Mouse (Mus musculus) midbrain, postnatal 0 days (tissue): ENCODE data around the gene Lonp2. TPM values are rescaled to one million over a fixed set of nuclear protein-coding genes. Genes with fewer than 3 reads are reported as not detected.

ENCODE experiments used
- ATAC-seq: fragments of 200-750 bp; cut with Nextera tagmentation; 2 replicates; pipeline ENCODE4 v1.8.0; 2017; ENCODE audit warnings: moderate number of reproducible peaks, mild to moderate bottlenecking, moderate TSS enrichment, moderate library complexity; ENCODE audit not compliant: low FRiP score
- DNase-seq: peaks from one replicate; pipeline ENCODE4 v3.0.0-alpha.2; 2015; ENCODE audit warnings: low spot score
- H3K27ac ChIP-seq: fragments of 300-500 bp; sonication (generic); 2 replicates; pipeline ENCODE4 v1.5.1; 2014; ENCODE audit warnings: low read depth, mild to moderate bottlenecking, low read length, mixed read lengths
- H3K27me3 ChIP-seq: fragments of 300-500 bp; sonication (generic); 2 replicates; pipeline ENCODE4 v1.6.1; 2014; ENCODE audit warnings: low read length, control low read depth, mixed read lengths; ENCODE audit not compliant: insufficient read depth
- H3K36me3 ChIP-seq: fragments of 300-500 bp; sonication (generic); 2 replicates; pipeline ENCODE4 v1.6.1; 2014; ENCODE audit warnings: low read length, control low read depth, mixed read lengths; ENCODE audit not compliant: insufficient read depth
- H3K4me1 ChIP-seq: fragments of 300-500 bp; sonication (generic); 2 replicates; pipeline ENCODE4 v1.6.1; 2014; ENCODE audit warnings: mild to moderate bottlenecking, control low read depth, antibody characterized with exemption, low read length, mixed read lengths; ENCODE audit not compliant: insufficient read depth
- H3K4me2 ChIP-seq: fragments of 300-500 bp; sonication (generic); 2 replicates; pipeline ENCODE4 v1.6.1; 2014; ENCODE audit warnings: low read depth, mild to moderate bottlenecking, low read length, mixed read lengths; ENCODE audit not compliant: poor library complexity, severe bottlenecking
- H3K4me3 ChIP-seq: fragments of 300-500 bp; sonication (generic); 2 replicates; pipeline ENCODE4 v1.5.1; 2014; ENCODE audit warnings: low read depth, mild to moderate bottlenecking, low read length, moderate library complexity
- H3K9ac ChIP-seq: fragments of 300-500 bp; sonication (generic); replicated peaks from 2 replicates; pipeline ENCODE4 v1.6.1; 2014; ENCODE audit warnings: mild to moderate bottlenecking, low read length, moderate library complexity, mixed read lengths; ENCODE audit not compliant: poor library complexity, severe bottlenecking
- H3K9me3 ChIP-seq: fragments of 300-500 bp; sonication (generic); 2 replicates; pipeline ENCODE4 v1.6.1; 2016; ENCODE audit warnings: low read length, control low read depth
- CTCF ChIP-seq: IDR thresholded peaks from 2 replicates; pipeline ENCODE4 v1.5.1; 2016; ENCODE audit warnings: antibody characterized with exemption, mild to moderate bottlenecking
- WGBS: fragments of 180-500 bp; shearing (Covaris S2); extraction: QIAGEN DNeasy Blood & Tissue Kit; methylation state at CpG from one replicate; pipeline ENCODE4 v1.1.7; 2014; 5-methylcytosine and 5-hydroxymethylcytosine counted together
- polyA plus RNA-seq: library from polyadenylated mRNA; unstranded; fragments of >200 nt; fragmentation: Nextera tagmentation; extraction: Ambion mirVana; gene quantifications from 2 replicates; pipeline ENCODE4 v1.2.1, GENCODE M21; 2015
- total RNA-seq: library from RNA; depleted of rRNA; stranded (reverse); fragments of >200 nt; gene quantifications from 2 replicates; pipeline ENCODE4 v1.2.3, GENCODE M21; 2014

The Lonp2 gene
- total and polyA plus RNA-seq, 2 experiments from 2014 or later, result 55.2 to 62.5 TPM

GRCm38 (mm10) chr8:86730303-86730702, 106.5 kb downstream of the Lonp2 start:
- no peak for TF ChIP-seq CTCF
- no peak overlapping the region for H3K4me3 ChIP-seq
- H3K9me3 ChIP-seq, result no peaks in the 10 kb centered on the region
- H3K36me3 ChIP-seq, result no peaks in the 10 kb centered on the region
- 47% methylated on average over 3 of the region's 3 CpGs for WGBS
- DNase-seq, result no peak
- no peak overlapping the region for H3K9ac ChIP-seq
- no peaks in the 10 kb centered on the region for H3K27me3 ChIP-seq
- H3K4me1 ChIP-seq, result peaks cover 3% of the 10 kb centered on the region; the same call in 1 of the 2 replicates
- no peak overlapping the region for H3K27ac ChIP-seq
- ATAC-seq, result no peak
- H3K4me2 ChIP-seq, result no peak overlapping the region

- Histone ChIP-seq H3K9ac (no peak overlapping the region), H3K9me3 (no peaks in the 10 kb centered on the region), H3K27ac (no peak overlapping the region), H3K36me3 (no peaks in the 10 kb centered on the region), H3K4me3 (no peak overlapping the region), H3K4me2 (no peak overlapping the region), H3K4me1 (peaks cover 3% of the 10 kb centered on the region; the same call in 1 of the 2 replicates), H3K27me3 (no peaks in the 10 kb centered on the region)
- no peak for TF ChIP-seq CTCF
- no peak for ATAC-seq
- WGBS, result 93% methylated on average over 1 of the region's 1 CpGs
- no peak for DNase-seq
Measured at GRCm38 (mm10) chr8:86730860-86731259, 107.0 kb downstream of the Lonp2 start.

GRCm38 (mm10) chr8:86734171-86734570, 110.3 kb downstream of the Lonp2 start:
- H3K4me2 ChIP-seq, result no peak overlapping the region
- no peaks in the 10 kb centered on the region for H3K36me3 ChIP-seq
- no peak overlapping the region for H3K4me3 ChIP-seq
- no peak overlapping the region for H3K9ac ChIP-seq
- no peaks in the 10 kb centered on the region for H3K9me3 ChIP-seq
- 45% methylated on average over 4 of the region's 4 CpGs for WGBS
- H3K27ac ChIP-seq, result no peak overlapping the region
- DNase-seq (no peak), ATAC-seq (no peak)
- no peak for TF ChIP-seq CTCF
- H3K27me3 ChIP-seq, result no peaks in the 10 kb centered on the region
- H3K4me1 ChIP-seq, result no peaks in the 10 kb centered on the region

- DNase-seq, result no peak
- 85% methylated on average over 1 of the region's 1 CpGs for WGBS
- no peak for TF ChIP-seq CTCF
Measured at GRCm38 (mm10) chr8:86734954-86735353, 111.1 kb downstream of the Lonp2 start.

GRCm38 (mm10) chr8:86735446-86736111, 111.7 kb downstream of the Lonp2 start:
- DNase-seq (no peak), ATAC-seq (no peak)
- H3K4me3 ChIP-seq, result no peak overlapping the region
- no peak overlapping the region for H3K27ac ChIP-seq
- no peak overlapping the region for H3K4me2 ChIP-seq
- no peak for TF ChIP-seq CTCF
- H3K27me3 ChIP-seq, result no peaks in the 10 kb centered on the region
- no peaks in the 10 kb centered on the region for H3K9me3 ChIP-seq
- H3K36me3 ChIP-seq, result no peaks in the 10 kb centered on the region
- H3K9ac ChIP-seq, result no peak overlapping the region
- H3K4me1 ChIP-seq, result no peaks in the 10 kb centered on the region
- WGBS, result 46% methylated on average over 3 of the region's 3 CpGs

More at GRCm38 (mm10) chr8:86734954-86735353, 111.1 kb downstream of the Lonp2 start:
- ATAC-seq, result no peak
- Histone ChIP-seq H3K4me3 (no peak overlapping the region), H3K27me3 (no peaks in the 10 kb centered on the region), H3K27ac (no peak overlapping the region), H3K4me1 (no peaks in the 10 kb centered on the region), H3K9me3 (no peaks in the 10 kb centered on the region), H3K36me3 (no peaks in the 10 kb centered on the region), H3K9ac (no peak overlapping the region), H3K4me2 (no peak overlapping the region)

GRCm38 (mm10) chr8:86740899-86741298, 117.1 kb downstream of the Lonp2 start:
- H3K9ac ChIP-seq, result no peak overlapping the region
- no peak for TF ChIP-seq CTCF
- no peak for ATAC-seq
- no peak for DNase-seq
- H3K9me3 ChIP-seq, result no peaks in the 10 kb centered on the region
- no peak overlapping the region for H3K4me2 ChIP-seq
- no peaks in the 10 kb centered on the region for H3K27me3 ChIP-seq
- no peaks in the 10 kb centered on the region for H3K36me3 ChIP-seq
- no peak overlapping the region for H3K4me3 ChIP-seq
- peaks cover 8% of the 10 kb centered on the region; the same call in 1 of the 2 replicates for H3K4me1 ChIP-seq
- H3K27ac ChIP-seq, result no peak overlapping the region
